Comparison of ENCODE assay signal across 7 mouse cellular contexts in the genomic region with DNA sequence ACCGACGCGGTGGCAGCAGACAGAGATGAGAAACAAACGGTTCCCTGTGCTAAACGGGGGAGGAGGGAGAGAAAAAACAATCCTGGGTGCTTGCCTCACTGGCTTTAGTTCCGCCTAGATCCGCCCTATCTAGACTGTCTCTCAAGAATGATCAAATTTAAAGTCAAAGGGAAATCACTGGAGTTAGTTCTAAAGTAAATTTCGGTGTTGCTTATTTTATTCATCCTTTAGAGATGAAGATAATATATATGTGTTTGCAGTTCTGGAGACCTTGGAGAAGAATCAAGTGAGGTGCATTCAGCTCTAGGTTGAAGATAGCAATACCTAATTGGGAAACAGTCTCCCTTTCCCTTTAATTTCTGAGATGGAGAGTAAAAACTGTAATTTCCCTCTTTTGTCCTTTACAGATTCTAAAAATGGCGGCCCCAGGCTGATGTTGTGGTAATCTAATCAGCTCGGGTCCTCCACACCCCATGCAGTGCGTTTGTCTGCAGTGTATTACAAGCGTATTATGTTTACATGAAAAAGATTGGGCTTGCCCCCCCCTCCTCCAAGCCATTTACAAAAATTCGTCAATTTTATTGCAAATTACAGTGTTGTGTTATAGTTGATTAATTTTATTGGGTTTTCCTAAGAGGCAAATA. TPM values are rescaled to one million over a fixed set of nuclear protein-coding genes. Genes with fewer than 3 reads are reported as not detected.
DNase-seq lines count a peak whose midpoint lies in the region; ATAC-seq and TF ChIP-seq lines count a peak whose summit lies in the region.

No protein-coding gene starts in this region.

- DNase-seq in right cerebral cortex, postnatal 10 days (ENCODE audit: low spot score in 2 of 2): peak; percentile 56 to 66
- DNase-seq in right cerebral cortex, postnatal 25 days: no peak
- DNase-seq in c-Kit-positive CD71-positive TER-119-positive erythroid progenitor cells, embryonic 14.5 days (ENCODE audit: low spot score): peak; percentile 58
- peak; percentile 64 for DNase-seq in lung, postnatal 0 days (ENCODE audit: low spot score)
- peak; percentile 33 for DNase-seq in thymus, postnatal 0 days (ENCODE audit: low spot score)
- no peak for DNase-seq in ovary, postnatal 10 days (ENCODE audit: low spot score)

- TF ChIP-seq EP300 in lung, postnatal 0 days (IDR thresholded peaks at IDR 0.05): peak; percentile 5; the same call in 1 of the 2 replicates

- peak overlapping the region; percentile 99 for H3K9ac ChIP-seq in heart, embryonic 16.5 days (ENCODE audit: low read length)
- peak overlapping the region; percentile 100 for H3K9ac ChIP-seq in lung, postnatal 0 days (replicated peaks; ENCODE audit: low read depth)

- H3K27ac ChIP-seq in heart, embryonic 16.5 days (ENCODE audit: low read length): peak overlapping the region; percentile 100
- H3K27ac ChIP-seq in lung, postnatal 0 days (ENCODE audit: low read length): peak overlapping the region; percentile 100

- peak overlapping the region; percentile 96 for H3K4me3 ChIP-seq in heart, embryonic 16.5 days (ENCODE audit: low read length)
- H3K4me3 ChIP-seq in lung, postnatal 0 days (ENCODE audit: low read depth, low read length): peak overlapping the region; percentile 100

- H3K27me3 ChIP-seq in heart, embryonic 16.5 days (ENCODE audit: control insufficient read depth, insufficient read depth, low read length): no peaks in the 10 kb centered on the region
- H3K27me3 ChIP-seq in lung, postnatal 0 days (replicated peaks; ENCODE audit: insufficient read depth, low read length): no peaks in the 10 kb centered on the region

- H3K4me1 ChIP-seq in heart, embryonic 16.5 days (ENCODE audit: control insufficient read depth, insufficient read depth, low read length): peaks cover 16% of the 10 kb centered on the region
- peaks cover 10% of the 10 kb centered on the region; the same call in 1 of the 2 replicates for H3K4me1 ChIP-seq in lung, postnatal 0 days (ENCODE audit: insufficient read depth, low read depth, low read length)

- no peak for ATAC-seq in heart, embryonic 16.5 days (replicated peaks; ENCODE audit: extremely low read depth, insufficient read depth, low FRiP score)
- ATAC-seq in lung, postnatal 0 days: no peak

- WGBS in heart, embryonic 16.5 days: 1% methylated on average over 13 of the region's 13 CpGs
- WGBS in lung, postnatal 0 days: under 1% methylated on average over 13 of the region's 13 CpGs

- no peaks in the 10 kb centered on the region for H3K36me3 ChIP-seq in heart, embryonic 16.5 days (ENCODE audit: control insufficient read depth, insufficient read depth)
- H3K36me3 ChIP-seq in lung, postnatal 0 days (ENCODE audit: insufficient read depth, low read length): no peaks in the 10 kb centered on the region

- no peak for TF ChIP-seq CTCF in lung, postnatal 0 days (IDR thresholded peaks at IDR 0.05)

- H3K9me3 ChIP-seq in heart, embryonic 16.5 days (replicated peaks; ENCODE audit: control insufficient read depth, low read length): no peaks in the 10 kb centered on the region
- no peaks in the 10 kb centered on the region for H3K9me3 ChIP-seq in lung, postnatal 0 days (ENCODE audit: low read length)

- H3K4me2 ChIP-seq in heart, embryonic 16.5 days (ENCODE audit: low read depth, low read length): peak overlapping the region; percentile 80
- H3K4me2 ChIP-seq in lung, postnatal 0 days (replicated peaks; ENCODE audit: low read depth, low read length): peak overlapping the region; percentile 64

RNA-seq across cellular contexts. Expression of gene Kmt2e, which starts 1.4 kb away (rescaled TPM):
- polyA plus RNA-seq in heart, embryonic 16.5 days (2015; fragmentation: Nextera tagmentation; extraction: Ambion mirVana): 67.9 and 76.9 TPM in 2 replicates
- 97.3 and 106 TPM in 2 replicates for polyA plus RNA-seq in lung, postnatal 0 days (2015; fragmentation: Nextera tagmentation; extraction: Ambion mirVana)
- polyA plus RNA-seq in thymus, postnatal 0 days (2015; fragmentation: Nextera tagmentation; extraction: Ambion mirVana): 84.6 and 111 TPM in 2 replicates

Comparison
In these comparisons a context has a peak if more than half of its experiments do, and no peak if none do; other contexts are left out.
1. DNase-seq: peak in right cerebral cortex, postnatal 10 days (2 of 2), c-Kit-positive CD71-positive TER-119-positive erythroid progenitor cells, embryonic 14.5 days (single experiment), lung, postnatal 0 days (single experiment) and thymus, postnatal 0 days (single experiment); none in right cerebral cortex, postnatal 25 days (single experiment) and ovary, postnatal 10 days (single experiment).